Mouse (Mus musculus) brain, embryonic 14.5 days (tissue): ENCODE measurements around the gene Krt28. TPM values are rescaled to one million over a fixed set of nuclear protein-coding genes. Genes with fewer than 3 reads are reported as not detected.
A peak's percentile ranks its signal among the peaks of the same experiment; 100 is the strongest.

ENCODE experiments used
- DNase-seq: peaks from one replicate; pipeline ENCODE4 v3.0.0-alpha.2; 2011; ENCODE audit warnings: low read depth
- CTCF ChIP-seq: fragments of 200-500 bp; IDR thresholded peaks from 2 replicates; pipeline ENCODE4 v1.5.1; 2012; ENCODE audit warnings: inconsistent platforms, mild to moderate bottlenecking, moderate library complexity, borderline replicate concordance; ENCODE audit not compliant: insufficient read depth, insufficient read length; ENCODE audit errors: extremely low read depth
- POLR2A ChIP-seq: fragments of 200-500 bp; IDR thresholded peaks from 2 replicates; pipeline ENCODE4 v1.6.1; 2012; ENCODE audit warnings: mild to moderate bottlenecking, inconsistent platforms, borderline replicate concordance; ENCODE audit not compliant: poor library complexity, insufficient read depth, insufficient read length, severe bottlenecking; ENCODE audit errors: extremely low read depth
- polyA plus RNA-seq: library from polyadenylated mRNA; depleted of rRNA; stranded (reverse); fragments of >200 nt; gene quantifications from 2 replicates; pipeline ENCODE4 v1.2.3, GENCODE M21; 2012; rRNA removed

The Krt28 gene
- polyA plus RNA-seq, 1 experiment: 0.25 TPM

GRCm38 (mm10) chr11:99351004-99351403, 23.7 kb downstream of the Krt28 start, which contains the start of gene Krt27:
Gene Krt27, minus strand, starts transcription at chr11:99351104.
- no peak for TF ChIP-seq POLR2A
- TF ChIP-seq CTCF: no peak
- no peak for DNase-seq

GRCm38 (mm10) chr11:99339299-99339847, 35.3 kb downstream of the Krt28 start:
- TF ChIP-seq POLR2A (no peak), CTCF (no peak)

GRCm38 (mm10) chr11:99337866-99338265, 36.8 kb downstream of the Krt28 start, which contains the start of gene Krt26:
Gene Krt26, minus strand, starts transcription at chr11:99337966.
- TF ChIP-seq CTCF (no peak), POLR2A (no peak)
- DNase-seq: no peak

More at GRCm38 (mm10) chr11:99339299-99339847, 35.3 kb downstream of the Krt28 start:
- peak; percentile 72 for DNase-seq

- DNase-seq: peak; percentile 46
- no peak for TF ChIP-seq CTCF
- no peak for TF ChIP-seq POLR2A
Observed at GRCm38 (mm10) chr11:99333426-99333825, 41.3 kb downstream of the Krt28 start.

GRCm38 (mm10) chr11:99329655-99330054, 45.0 kb downstream of the Krt28 start:
- TF ChIP-seq POLR2A (no peak), CTCF (no peak)

GRCm38 (mm10) chr11:99322851-99323250, 51.9 kb downstream of the Krt28 start, which contains the start of gene Krt25:
Gene Krt25, minus strand, starts transcription at chr11:99322951.
- no peak for TF ChIP-seq POLR2A
- no peak for TF ChIP-seq CTCF
- DNase-seq: no peak

More at GRCm38 (mm10) chr11:99329655-99330054, 45.0 kb downstream of the Krt28 start:
- no peak for DNase-seq

- no peak for DNase-seq
- TF ChIP-seq POLR2A (no peak), CTCF (no peak)
Observed at GRCm38 (mm10) chr11:99321094-99321493, 53.6 kb downstream of the Krt28 start.

GRCm38 (mm10) chr11:99319127-99319526, 55.6 kb downstream of the Krt28 start:
- DNase-seq: no peak

GRCm38 (mm10) chr11:99316543-99316942, 58.2 kb downstream of the Krt28 start:
- peak; percentile 46 for DNase-seq
- TF ChIP-seq POLR2A (no peak), CTCF (no peak)

More at GRCm38 (mm10) chr11:99319127-99319526, 55.6 kb downstream of the Krt28 start:
- no peak for TF ChIP-seq POLR2A
- TF ChIP-seq CTCF: no peak

Other genes with a start within 250 kb of the Krt28 start
- 0.07 TPM in 1 of 2 replicates, not detected in the other for gene Ccr7, start 219.8 kb downstream of the Krt28 start, polyA plus RNA-seq
- 162 and 270 TPM in 2 replicates for gene Smarce1, start 143.9 kb downstream of the Krt28 start, polyA plus RNA-seq
- 1.4 and 2.9 TPM in 2 replicates for gene Krt222, start 130.8 kb downstream of the Krt28 start, polyA plus RNA-seq
- gene Krt24, start 89.6 kb downstream of the Krt28 start, polyA plus RNA-seq: 0.08 TPM in 1 of 2 replicates, not detected in the other
- 0.04 and 0.05 TPM in 2 replicates for gene Krt25, start 52.0 kb downstream of the Krt28 start, polyA plus RNA-seq
- 0.06 and 0.08 TPM in 2 replicates for gene Krt26, start 36.9 kb downstream of the Krt28 start, polyA plus RNA-seq
- gene Krt27, start 23.8 kb downstream of the Krt28 start, polyA plus RNA-seq: 0.05 TPM in 1 of 2 replicates, not detected in the other
- gene Krt10, start 14.5 kb upstream of the Krt28 start, polyA plus RNA-seq: 11.9 and 20.0 TPM in 2 replicates
- gene Krt12, start 47.4 kb upstream of the Krt28 start, polyA plus RNA-seq: 0.04 and 0.05 TPM in 2 replicates
- gene Krt20, start 63.2 kb upstream of the Krt28 start, polyA plus RNA-seq: 0.14 TPM in 1 of 2 replicates, not detected in the other
- gene Krt23, start 118.2 kb upstream of the Krt28 start, polyA plus RNA-seq: 0.08 TPM in 1 of 2 replicates, not detected in the other
- not detected in 2 replicates for gene Krt39, start 146.4 kb upstream of the Krt28 start, polyA plus RNA-seq
- gene Krt40, start 168.3 kb upstream of the Krt28 start, polyA plus RNA-seq: not detected in 2 replicates
- not detected in 2 replicates for gene Krtap3-3, start 176.0 kb upstream of the Krt28 start, polyA plus RNA-seq
- not detected in 2 replicates for gene Krtap3-2, start 181.9 kb upstream of the Krt28 start, polyA plus RNA-seq
- gene Gm11939, start 184.6 kb upstream of the Krt28 start, polyA plus RNA-seq: not detected in 2 replicates
- not detected in 2 replicates for gene Krtap3-1, start 191.7 kb upstream of the Krt28 start, polyA plus RNA-seq
- not detected in 2 replicates for gene Krtap1-5, start 206.1 kb upstream of the Krt28 start, polyA plus RNA-seq
- gene Krtap1-4, start 208.8 kb upstream of the Krt28 start, polyA plus RNA-seq: not detected in 2 replicates
- gene Krtap1-3, start 216.4 kb upstream of the Krt28 start, polyA plus RNA-seq: not detected in 2 replicates
- gene Krtap9-3, start 223.2 kb upstream of the Krt28 start, polyA plus RNA-seq: not detected in 2 replicates
- gene Gm11938, start 228.4 kb upstream of the Krt28 start, polyA plus RNA-seq: not detected in 2 replicates
- not detected in 2 replicates for gene Gm11937, start 235.3 kb upstream of the Krt28 start, polyA plus RNA-seq
- gene Krtap2-4, start 239.9 kb upstream of the Krt28 start, polyA plus RNA-seq: not detected in 2 replicates
- gene Gm11562, start 245.5 kb upstream of the Krt28 start, polyA plus RNA-seq: not detected in 2 replicates